Mouse (Mus musculus) urinary bladder, adult 2 months (tissue): ENCODE results near the gene Casp8. TPM values are rescaled to one million over a fixed set of nuclear protein-coding genes. Genes with fewer than 3 reads are reported as not detected.
A peak's percentile ranks its signal among the peaks of the same experiment; 100 is the strongest.
"Not testable (repeated sequence)": the region's sequence is repeated elsewhere in the genome, so short reads cannot be mapped to it uniquely, and the experiment has no call there.

Experiments used
- DNase-seq: peaks from one replicate; pipeline ENCODE4 v3.0.0; 2022; ENCODE audit warnings: low spot score
- polyA plus RNA-seq: library from polyadenylated mRNA; depleted of rRNA; stranded (reverse); fragments of >200 nt; gene quantifications from 2 replicates; pipeline ENCODE4 v1.2.3, GENCODE M21; 2012

Gene Casp8
- polyA plus RNA-seq, 1 experiment: 16.2 TPM

- not testable (repeated sequence) for DNase-seq
These were observed 5.5 kb downstream of the Casp8 start for GRCm38 (mm10) chr1:58800644-58801043.

GRCm38 (mm10) chr1:58801558-58802285, 6.5 kb downstream of the Casp8 start:
- DNase-seq: no peak

DNA sequence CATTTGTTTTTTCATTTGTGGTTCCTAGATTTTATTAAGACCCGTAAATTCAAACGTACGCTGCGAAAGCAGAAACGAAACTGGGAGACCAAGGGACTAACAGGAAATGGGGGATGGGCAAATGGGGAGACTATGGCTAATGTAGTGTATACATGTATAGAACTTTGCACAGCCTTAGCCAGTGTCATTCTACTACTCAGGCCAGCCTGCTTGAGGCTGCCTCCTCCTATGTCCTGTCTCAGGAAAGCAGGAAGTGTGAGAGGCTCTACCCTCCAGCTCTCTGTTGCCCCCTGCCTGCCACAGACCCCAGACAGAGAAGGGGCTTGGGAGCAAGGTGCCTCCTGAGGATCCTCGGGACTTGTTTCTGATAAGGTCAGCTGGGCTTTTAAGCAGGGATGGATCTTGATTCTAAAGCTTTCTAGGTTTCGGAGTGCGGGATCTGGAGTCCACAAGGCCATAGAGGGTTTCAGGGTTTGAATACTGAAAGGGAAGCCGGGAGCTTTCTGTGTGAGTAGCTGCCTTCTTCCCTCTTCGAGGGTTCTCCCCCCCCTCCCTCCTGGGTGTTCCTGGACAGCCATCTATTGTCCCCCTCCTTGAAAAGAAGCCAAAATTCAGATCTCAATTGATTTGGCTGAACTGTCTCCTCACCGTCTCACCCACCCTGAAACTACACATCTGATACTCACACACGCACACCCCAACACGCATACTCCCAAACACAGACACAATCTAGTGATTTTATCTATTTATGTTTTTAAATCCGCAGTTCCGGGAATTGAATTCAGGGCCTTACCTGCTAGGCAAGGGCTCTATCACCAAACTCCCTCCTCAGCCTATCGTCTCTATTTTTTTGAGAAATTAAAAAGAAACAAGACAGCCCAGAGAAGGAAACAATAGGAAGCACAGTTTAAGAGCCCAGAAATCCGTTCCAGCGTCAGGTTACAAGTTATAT, 7.4 kb downstream of the Casp8 start:
- DNase-seq: no peak

DNA sequence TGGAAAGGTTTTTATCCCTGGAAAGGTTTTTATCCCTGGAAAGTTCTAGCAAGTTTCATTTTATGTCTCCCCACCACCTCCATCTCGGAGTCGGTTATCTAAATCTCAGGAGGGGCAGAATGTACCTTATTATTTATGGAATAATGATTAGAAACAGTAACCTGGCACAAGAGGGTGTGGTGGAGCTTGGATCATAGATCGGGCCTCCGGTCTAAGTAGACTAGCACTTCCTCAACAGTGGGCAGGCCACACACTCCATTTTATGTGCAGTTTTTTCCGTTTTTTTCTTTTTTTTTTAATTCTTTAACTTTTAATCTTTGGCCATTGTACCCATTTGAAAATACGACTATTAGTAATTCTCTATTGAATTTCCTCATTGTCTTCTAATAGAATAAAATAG, 8.4 kb downstream of the Casp8 start:
- no peak for DNase-seq

DNA sequence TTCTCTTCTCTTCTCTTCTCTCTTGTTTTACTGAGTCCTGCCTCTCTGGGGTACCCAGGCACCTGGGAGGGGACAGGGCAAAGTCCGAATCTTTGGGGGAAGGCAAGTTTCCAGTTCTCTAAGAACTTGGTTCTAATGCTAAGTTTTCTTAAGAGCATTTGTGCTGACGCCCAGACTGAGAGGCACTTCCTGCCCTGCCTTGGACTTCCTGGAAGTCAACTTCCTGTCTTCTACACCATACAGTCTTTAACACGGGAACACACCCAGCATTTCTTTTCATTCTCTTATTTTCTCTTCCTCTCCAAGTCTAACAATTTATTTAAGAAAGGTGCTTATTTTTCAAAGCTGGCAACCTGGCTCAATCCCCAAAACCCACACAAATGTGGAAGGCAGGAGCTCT, 11.5 kb downstream of the Casp8 start:
- no peak for DNase-seq

- DNase-seq: no peak
These were observed 31.1 kb downstream of the Casp8 start for GRCm38 (mm10) chr1:58826319-58826718.

DNA sequence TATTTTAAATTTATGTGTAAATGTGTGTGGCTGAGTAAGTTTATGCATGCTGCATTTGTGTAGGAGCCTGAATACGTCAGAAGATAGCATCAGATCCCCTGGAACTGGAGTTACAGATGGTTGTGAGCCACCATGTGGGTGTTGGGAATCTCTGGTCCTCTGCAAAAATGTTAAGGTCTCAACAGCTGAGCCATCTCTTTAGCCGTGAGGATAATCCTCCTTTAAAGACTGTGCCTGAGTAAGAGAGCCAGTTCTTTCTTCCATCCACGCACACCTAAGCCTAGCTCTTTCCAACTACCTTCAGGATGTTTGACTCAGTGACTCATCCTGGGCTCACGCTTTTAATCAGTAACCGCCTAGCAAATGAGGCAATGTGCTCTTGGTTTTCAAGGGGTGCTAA, 35.6 kb downstream of the Casp8 start:
- DNase-seq: no peak

- no peak for DNase-seq
These were observed 37.0 kb downstream of the Casp8 start for GRCm38 (mm10) chr1:58832198-58832597.

DNA sequence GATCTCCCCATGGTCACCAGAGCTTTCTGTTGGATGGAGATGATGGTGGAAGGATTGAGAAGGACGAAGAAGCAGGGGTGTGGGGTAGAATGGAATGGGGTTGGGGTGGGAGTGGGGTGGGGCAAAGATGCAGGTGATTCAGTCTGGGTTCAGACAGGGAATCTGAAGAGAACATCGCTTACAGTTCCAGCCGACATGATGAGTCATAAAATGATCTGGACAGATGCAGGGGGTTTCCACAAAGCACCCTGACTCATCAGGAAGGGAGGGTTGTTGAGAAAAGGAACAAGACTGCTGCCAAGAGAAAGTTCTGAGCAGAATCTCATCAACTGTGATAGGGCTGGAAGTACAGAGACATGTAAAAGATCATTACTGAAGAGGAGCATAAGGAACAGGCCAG, 61.6 kb downstream of the Casp8 start:
- not testable (repeated sequence) for DNase-seq

DNA sequence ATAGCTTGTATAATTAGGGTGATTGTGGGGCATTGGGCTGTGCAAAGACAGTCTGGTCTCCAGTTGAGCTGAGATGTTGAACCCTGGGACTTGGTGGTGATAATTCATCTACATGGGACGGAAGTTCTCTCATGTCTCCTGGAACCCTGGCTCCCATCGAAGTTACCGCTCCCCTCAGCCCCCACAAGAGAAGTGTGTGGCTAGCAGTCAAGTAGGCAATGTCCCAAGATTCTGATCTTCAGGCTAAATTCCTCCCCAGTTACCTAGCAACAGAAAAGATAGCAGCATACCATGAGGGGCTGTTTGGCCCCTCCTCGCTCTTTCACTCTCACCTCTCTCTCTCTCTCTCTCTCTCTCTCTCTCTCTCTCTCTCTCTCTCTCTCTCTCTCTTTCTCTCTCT, 64.0 kb downstream of the Casp8 start:
- DNase-seq: not testable (repeated sequence)

DNA sequence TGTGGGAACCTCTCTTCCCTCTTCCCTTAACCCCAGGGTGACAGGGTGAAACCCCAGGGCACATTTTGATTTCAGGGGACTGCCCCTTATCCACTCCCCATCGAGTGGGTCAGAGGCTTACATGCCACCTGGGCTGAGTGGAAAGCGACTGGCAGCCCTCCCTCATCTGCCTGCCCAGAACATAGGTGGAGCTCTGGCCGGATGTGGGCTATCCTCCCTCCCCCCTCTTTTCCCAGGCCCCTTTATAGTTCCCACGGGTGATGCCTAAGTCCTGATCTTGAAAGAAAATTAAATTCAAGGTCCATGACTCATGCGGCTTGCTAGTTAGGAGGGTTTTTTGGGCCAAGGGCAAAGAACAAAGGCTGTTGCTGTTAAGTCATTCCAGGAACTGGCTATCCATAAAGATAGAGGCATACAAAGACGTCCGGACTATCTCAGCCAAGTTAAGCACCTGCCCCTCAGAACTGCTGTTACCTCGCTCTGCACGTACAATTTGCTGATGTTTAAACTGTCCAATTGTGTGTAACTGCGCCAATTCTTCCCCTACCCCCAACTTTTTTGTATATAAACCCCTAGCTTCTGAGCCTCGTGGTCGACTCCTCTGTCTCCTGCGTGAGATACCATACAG, 64.7 kb downstream of the Casp8 start:
- DNase-seq: not testable (repeated sequence)

- DNase-seq: not testable (repeated sequence)
These were observed 65.4 kb downstream of the Casp8 start for GRCm38 (mm10) chr1:58860586-58860985.

DNA sequence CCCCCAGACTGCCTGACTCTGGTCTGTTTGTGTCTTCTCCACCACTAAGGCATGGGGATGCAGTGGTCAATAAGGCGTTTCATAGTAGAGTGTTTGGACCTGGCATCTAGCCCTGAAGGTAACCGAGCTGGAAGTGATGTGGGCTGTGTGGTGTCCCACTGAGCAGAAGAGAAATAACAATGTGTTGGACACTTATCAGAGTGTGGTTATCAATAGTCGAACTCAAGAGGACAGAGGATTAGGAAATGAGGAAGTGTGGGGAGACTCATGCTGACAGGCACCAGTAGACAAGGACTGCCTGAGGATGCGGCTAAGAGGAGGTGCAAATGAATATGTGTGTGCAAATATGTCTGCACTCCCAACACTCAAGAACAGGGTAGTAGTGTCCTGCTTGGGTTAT, 81.3 kb downstream of the Casp8 start:
- not testable (repeated sequence) for DNase-seq

- not testable (repeated sequence) for DNase-seq
These were observed 84.1 kb downstream of the Casp8 start for GRCm38 (mm10) chr1:58879291-58879690.

- not testable (repeated sequence) for DNase-seq
These were observed 88.1 kb downstream of the Casp8 start for GRCm38 (mm10) chr1:58883279-58883678.

DNA sequence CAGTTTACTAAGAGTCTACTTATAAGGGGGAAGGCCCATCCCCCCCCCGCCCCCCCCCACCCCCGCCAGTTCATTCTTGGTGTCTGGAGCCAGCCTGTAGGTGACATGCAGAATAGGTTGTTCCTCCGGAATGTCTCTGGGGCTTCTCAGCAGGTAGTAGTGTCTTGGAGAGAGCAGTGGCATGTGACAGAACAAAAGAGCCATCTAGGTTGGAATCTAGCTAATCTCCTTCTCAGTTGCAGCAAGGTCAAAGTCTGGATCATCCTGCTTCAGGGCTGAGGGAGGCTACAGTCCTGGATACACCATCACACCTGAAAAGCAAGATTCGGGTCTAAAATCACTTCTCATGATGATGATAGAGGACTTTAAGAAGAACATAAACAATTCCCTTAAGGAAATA, 90.5 kb downstream of the Casp8 start:
- DNase-seq: no peak

GRCm38 (mm10) chr1:58889826-58890546, 94.8 kb downstream of the Casp8 start:
- peak; percentile 47 for DNase-seq

DNA sequence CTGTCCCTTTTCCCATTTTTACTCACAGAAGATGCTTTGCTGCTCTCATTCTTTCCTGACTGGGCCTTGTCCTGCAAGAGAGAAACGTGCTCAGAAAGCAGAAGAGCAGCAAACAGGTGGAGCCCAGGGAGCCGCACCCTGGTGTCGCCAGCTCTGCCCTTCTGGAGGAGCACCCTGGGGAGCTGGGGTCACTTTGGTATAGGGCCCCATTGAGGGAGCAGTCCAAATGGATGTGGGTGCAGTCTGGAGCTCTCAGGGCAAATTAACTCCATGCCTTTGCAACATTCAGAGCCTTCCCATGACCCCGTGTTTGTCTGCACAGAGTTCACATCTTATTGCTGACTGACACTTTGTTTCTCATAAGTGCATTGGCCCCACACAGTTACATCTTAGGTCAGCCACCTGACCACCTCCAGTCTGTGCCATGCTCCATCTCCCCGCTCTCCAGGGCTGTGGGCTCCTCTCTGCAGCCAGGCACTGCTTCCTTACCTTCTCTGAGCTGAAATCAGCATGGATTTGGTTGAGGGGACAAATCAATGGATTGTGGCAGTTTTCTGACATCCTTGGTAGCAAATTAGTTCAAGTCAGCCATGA, 95.6 kb downstream of the Casp8 start:
- DNase-seq: not testable (repeated sequence)

DNA sequence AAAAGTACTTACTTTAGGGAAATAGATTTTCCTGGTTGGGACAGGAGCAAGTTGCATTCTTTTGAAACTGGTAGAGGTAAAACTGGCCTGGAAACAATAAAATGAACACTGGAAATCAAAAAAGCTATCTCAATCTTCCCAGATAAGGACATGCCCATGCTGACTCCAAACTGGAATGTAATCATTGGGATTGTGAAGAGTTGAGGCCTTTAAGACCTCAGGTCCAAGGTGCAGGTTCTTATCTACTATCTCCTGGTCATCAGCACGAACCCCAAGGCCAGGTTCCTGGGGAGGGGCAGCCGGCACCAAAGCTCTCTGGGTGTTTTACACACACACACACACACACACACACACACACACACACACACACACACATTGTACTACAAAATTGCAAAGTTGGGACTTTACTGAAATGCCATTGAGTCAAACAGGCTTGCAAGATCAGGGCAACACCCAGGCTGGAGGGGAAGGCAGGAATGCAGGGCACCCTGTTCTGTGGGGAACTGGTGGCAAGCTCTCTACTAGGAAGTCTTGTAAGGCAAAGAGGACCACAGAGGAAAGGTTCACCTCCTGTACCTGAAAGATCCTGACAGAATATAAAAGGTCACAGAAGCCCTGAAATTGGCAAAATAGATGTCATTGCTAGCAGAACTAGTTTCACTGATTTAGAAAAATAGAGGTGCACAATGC, 96.5 kb downstream of the Casp8 start:
- DNase-seq: not testable (repeated sequence)

DNA sequence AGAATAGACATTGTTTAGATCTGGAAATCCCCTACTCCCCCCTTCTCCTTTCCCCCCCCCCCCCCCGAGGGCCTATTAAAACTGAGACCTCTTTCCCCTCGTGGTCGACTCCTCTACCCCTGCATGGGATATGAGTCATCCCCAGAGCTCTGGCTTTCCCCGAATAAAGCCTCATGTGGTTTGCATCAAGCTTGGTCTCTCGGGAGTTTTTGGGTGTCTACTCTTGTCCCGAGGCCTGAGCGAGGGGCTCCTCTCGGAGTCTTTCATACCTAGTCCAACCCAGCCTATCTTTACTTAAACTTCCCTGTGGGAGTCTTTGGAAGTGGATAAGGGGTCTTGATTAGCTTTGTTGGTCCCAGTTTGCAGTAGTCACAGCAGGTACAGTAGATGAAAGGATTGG, 97.2 kb downstream of the Casp8 start:
- DNase-seq: not testable (repeated sequence)
